Mouse (Mus musculus): Measurements from ENCODE around the gene Rgs16.
A peak's percentile ranks its signal among the peaks of the same experiment; 100 is the strongest.

Gene Rgs16

DNA sequence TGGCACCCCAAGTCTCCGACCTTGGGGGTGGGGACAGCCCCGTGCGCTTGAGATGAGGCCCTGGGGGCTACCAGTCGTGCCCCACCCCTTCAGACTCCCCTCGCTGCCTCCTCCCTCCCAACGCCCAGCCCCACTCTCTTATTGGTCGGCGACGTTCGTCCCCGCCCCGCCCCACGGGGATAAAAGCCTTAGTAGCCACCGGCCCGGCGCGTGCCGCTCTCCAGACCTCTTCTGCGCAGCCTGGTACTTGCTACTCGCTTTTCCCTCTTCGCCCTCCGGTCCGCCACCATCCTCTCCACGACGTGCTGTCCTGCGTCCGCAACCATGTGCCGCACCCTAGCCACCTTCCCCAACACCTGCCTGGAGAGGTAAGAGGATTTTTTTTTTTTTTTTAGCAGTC, at the start of gene Rgs16:
TSS of gene Rgs16 (plus strand) at position 205 of the 400 bp plus-strand sequence.
- DNase-seq (ENCODE audit: low spot score), result peak; percentile 48

DNA sequence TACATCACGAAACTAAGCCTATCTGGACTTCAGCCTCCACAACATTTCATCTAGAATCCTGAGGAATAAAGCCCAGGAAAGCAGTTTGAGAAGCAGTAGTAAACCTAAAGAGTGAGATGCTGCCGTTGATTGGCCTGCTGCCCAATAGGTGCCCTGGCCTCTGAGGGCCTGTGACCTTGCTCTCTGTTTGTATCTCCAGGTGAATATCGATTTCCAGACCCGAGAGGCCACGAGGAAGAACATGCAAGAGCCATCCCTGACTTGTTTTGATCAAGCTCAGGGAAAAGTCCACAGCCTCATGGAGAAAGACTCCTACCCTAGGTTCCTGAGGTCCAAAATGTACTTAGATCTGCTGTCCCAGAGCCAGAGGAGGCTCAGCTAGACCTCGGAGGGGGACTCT, 47.6 kb upstream of the Rgs16 start:
- DNase-seq (ENCODE audit: low spot score), result no peak

DNA sequence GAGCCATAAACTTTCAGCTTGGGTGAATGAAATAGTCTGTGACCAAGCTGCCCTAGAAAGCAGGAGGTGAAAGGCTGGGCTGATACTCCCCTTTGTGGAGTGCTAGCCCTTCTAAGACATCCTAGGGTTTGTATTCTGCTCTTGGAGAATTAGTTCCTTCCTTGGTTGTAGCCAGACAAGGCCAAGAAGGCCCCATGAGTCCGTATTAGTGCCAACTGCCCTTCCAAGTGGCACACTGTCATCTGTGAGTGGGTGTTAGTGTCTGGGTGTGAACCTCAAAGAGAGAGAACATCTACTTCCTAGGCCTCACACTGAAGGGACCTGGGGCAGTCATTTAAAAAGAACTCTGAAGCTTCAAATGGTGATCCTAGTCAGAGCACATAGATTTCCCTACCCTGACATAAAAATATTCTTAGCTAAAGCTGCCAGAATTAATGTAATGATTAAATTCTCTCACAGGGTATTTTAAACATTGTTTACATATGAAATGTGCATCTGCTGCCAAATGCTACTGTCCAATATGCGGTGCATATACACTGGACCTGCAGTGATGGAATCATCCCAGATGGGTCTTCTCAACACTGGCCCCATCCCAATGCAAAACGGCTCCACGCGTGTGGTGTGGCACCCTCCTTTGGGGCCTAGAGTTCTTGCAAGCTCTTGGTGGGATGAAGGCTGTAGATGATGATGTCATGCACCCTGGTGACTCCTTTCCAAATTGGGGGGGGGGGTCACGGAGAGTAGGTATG, 45.6 kb upstream of the Rgs16 start:
- DNase-seq (ENCODE audit: low spot score), result no peak

DNA sequence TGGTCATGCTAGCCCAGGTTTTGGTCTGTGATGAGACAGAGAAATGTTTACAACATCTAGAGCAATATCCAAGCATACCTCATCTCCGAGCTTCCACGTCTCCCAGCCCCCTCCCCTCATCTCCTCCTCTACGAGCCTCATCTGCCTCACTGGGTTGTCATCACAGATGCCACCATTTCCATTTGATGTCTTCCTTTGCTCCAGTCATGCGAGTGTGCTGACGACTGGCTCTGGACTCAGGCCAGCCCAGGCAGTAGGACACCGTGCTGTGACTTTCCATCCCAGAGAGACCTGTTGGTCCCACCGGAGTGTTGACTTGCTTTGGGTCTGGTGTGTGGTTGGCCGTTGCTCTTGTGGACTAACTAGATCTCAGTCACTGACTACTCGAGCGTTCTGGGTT, 44.8 kb upstream of the Rgs16 start:
- no peak for DNase-seq (ENCODE audit: low spot score)

DNA sequence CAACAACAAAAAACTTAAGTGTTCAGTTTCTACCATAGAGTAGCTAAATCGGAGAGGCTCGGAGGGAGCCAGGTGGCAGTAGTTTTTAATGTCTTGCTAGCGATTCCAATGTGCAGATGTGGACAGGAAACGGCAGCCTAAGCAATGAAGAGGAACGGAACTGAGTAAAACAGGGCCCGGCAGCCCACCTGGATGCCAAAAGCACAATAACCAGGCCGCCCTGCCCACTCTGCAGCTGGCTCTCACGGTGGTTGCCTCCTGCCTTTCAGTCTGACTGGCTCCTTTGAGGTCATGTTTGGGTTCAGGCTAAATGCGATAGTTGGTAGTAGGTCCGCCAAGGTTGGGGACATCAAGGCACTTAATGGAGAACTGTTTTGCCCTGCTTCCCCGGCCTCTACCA, 44.1 kb upstream of the Rgs16 start:
- no peak for DNase-seq (ENCODE audit: low spot score)

DNA sequence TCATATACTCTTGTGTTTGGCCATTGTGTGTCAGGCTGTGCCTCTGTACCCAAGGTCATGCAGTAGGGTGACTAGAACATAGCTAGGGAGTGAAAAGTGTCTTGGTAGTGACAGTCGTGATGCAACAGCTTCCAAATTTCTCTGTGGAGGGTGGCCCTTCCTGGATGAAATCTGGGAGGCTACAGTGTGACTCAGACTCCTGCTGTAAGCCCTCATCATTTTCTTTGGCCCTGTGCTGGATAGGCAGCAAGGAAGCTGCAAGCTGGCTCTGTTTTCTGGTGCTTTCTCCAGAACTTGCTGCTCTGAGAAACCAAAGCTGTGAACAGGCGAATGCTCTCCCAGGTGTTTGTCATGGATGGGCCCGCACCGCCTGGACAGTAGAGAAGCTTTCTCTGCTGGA, 43.6 kb upstream of the Rgs16 start:
- DNase-seq (ENCODE audit: low spot score), result no peak

DNA sequence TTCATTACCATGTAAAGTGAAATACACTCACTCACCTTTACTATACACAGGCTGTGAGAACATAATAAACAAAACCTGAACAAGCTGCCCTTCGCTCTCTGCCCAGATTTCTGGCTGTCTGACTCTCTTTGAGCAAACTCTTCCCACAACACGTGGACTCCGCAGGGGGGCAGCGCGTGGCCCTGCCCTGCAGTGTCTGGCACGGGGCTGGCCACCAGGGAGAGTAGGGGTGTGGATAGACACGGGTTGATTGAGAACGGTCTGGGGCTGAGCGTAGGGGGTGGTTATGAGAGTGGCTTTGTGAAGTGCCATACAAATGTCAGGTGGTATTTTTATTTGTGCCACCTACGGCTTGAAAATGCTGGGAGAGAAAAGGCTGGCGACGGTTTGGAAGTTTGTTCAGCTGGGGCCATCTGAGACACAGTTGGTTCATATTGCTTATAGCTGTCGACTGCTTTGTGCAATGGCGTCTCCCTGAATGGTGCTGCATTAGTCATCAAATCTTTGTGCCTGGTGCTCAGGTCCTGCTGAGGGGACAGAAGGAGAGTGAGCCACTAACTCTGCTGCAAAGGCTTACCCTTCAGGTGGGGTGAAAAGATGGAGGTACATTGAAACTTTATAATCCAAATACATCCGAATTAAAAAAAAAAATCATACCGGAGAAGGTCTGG, 42.4 kb upstream of the Rgs16 start:
- no peak for DNase-seq (ENCODE audit: low spot score)

DNA sequence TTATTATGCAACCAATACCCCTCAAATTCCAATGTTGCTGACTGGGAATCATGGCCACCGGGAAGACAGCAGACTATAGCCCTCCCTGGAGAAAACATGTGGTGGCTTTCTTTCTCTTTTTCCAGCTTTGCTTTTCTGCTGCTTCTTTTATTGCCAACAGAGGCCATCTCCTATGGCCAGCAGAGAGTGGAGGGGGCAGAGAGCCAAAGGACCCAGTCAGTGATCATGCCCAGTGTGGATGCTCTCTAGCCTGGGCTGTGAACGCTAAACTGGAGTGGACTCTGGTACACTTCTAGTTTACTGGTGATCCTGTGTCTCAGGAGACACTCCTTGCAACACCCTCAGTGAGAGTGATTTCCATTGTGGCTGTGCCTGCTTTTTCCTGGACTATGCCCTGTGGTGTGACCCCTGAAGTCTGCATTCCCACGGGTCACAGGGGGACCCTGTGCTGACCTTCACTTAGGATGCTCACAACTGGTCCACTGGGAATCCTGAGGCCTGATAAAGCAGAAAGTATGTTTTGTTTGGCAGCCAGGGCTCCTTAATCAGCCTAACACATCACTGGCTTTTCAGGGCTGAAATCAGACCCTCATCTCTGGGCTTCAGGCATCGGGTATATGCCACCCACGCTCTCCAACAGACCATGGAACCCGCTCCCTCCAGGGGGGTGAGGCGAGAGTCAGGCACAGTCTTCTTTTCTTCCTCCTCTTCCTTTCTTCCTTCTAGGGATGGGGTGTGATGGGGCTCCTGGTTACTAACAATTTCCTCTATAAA, 41.7 kb upstream of the Rgs16 start:
- no peak for DNase-seq (ENCODE audit: low spot score)

DNA sequence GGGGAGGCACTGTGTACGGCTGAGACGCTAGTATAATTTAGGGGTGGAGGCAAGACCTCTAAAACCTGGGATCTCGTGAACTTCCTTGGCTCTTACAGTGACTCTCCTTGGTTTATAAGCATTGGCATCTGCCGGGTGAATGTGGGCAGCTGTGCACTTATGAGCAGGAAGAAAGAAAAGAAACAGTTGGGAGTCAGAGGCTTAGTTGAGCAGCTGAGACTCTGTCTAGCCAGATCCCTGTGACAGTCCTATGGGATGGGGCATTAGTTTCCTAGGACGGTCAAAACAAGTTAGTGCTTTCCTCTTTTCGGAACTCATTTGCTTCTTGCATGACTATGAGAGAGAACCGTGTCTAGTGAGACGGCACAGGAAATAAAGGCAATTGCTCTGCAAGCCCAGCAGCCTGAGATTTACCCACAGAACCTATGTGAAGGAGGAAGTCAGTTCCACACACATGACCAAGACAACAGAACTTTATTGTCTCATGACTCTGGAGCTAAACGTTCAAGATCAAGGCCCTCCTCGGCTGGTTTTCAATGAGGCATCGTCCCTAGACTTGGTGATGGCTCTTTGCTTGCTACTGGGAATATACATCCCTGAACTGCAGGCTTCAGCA, 39.6 kb upstream of the Rgs16 start:
- no peak for DNase-seq (ENCODE audit: low spot score)

DNA sequence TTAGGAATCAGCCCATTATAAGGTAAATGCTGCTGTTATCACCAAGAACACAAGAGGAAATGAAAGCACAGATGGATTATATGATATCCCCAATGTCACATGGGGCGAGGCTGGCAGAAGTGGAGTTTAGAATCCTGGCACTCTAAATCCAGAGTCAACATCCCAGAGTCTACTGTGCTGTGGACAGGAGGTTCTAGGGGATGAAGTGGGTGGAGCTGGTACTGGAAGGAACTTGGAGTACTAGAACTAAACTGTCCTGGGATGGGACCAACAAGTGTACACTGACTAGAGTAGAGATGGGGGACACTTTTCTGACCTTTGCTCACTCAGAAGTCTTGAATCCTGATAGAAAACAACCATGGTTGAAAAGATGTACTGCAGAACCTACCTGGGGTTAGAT, 38.7 kb upstream of the Rgs16 start:
- DNase-seq (ENCODE audit: low spot score), result no peak

DNA sequence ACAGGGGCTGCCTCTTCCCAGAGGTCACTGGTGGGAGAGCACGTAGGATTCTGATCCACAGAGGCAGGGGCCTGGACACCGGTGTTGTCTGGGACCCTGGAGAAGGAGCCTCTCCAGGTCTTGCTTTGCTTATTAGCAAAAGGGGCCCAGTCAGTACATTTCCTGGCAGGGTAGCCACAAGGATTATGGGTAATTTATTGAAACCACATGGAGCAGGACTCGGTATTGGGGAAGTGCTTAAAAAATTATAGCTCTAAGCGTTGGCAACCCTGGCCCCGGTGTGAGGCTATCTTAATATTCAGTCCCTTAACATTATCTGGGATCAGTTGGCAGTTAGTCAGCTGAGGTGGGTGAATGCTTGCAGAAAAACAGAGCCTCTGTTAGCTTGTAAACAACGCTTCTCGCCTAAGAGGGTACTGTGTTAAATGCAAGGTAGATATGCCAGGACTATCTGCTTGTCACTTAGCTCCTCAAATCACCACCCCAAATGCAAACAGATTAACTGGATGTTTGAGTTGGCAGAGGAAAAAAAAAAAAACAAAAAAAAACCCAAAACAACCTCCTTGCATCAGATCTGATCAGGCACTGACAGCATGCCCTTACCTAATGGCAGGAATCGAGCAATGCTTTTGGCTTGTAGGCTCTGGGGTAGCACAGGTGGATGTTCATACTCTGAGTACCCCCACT, 37.8 kb upstream of the Rgs16 start:
- DNase-seq (ENCODE audit: low spot score), result no peak

DNA sequence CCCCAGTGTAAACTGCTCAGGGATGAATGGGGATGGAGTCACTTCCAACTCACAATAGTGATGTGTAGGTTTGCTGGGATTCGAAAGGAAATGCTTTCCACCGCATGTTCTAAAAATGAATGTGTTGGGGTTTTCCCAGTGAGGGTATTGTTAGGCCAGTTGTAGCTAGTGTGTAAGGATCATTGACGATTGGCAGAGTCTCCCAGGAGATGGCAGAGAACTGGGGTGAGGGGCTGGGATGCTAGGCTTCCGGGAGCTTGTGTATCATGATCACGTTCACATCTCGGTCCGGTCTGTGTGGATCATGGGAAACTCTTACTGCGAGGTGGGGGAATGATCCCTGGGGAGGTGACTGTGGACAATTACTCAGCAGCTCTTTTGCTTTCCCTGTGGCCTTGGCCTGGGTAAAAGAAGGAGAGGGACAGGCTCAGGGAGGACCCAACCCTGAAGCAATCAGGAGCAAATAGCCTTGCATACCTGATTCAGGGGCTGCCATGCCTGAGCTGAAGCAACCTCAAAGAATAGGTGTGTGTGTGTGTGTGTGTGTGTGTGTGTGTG, 37.2 kb upstream of the Rgs16 start:
- no peak for DNase-seq (ENCODE audit: low spot score)

DNA sequence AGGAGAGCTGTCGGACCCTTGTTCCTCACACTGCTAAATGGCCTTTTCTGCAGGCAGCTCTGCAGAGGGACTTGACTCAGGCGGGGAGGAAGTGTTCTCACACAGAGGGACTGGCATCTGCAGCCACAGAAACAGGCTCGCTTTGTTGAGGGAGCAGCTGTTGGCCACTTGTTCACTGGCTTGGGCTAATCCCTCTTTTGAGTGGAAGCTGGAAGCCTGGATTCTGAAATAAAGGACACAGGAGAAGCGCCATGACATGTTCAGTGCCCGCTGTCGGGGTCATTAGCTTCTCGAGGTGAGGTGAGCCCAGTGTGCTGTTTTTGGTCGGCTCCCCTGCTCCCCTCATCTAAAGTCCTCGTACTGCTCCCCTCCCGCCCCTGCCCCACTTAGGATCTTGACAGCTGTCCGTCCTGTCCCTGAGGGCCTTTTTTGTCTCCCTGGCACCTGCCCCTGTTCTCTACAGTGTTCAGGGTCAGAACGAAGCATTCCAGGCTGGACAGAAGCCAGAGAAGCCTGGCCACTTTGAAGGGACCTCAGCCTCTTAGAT, 36.6 kb upstream of the Rgs16 start:
- DNase-seq (ENCODE audit: low spot score), result no peak

DNA sequence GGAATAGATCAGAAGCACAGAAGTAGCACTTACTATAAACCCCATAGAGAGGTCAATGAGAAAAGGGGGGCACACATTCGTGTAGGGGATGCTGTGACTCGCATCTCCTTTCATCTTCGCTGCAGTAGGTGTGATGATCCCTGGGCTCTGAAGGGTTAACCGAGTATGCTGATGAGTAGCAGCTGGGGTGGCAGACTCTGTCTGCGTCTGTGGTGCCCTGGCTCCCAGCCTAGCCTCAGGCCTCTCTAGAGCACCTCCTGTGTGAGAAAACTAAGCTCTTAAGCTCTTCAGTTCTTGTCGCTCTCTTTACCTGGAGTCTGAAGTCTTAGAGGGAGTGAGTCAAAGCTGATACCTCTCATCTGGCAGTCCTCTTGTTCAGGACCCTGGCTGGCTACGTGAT, 36.0 kb upstream of the Rgs16 start:
- DNase-seq (ENCODE audit: low spot score), result no peak

DNA sequence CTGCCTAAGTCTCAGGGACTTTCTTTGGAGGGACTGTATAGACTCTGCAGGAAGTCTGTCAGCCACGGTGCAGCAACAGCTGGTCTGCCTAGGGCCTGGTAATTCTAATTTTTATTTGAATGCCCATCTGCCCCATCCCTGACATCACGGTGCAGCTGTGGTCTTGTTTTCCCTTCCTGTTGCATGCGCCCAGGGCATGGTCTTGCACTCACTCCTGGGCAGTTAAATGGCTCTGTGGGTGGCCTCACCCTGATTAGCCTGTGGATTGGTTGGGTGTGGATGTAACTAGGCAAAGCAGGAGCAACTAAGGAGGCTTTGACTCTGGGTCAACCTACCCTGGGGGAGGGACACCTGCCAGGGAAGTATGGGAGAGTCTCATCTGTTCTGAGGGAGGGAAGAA, 35.2 kb upstream of the Rgs16 start:
- DNase-seq (ENCODE audit: low spot score), result no peak

DNA sequence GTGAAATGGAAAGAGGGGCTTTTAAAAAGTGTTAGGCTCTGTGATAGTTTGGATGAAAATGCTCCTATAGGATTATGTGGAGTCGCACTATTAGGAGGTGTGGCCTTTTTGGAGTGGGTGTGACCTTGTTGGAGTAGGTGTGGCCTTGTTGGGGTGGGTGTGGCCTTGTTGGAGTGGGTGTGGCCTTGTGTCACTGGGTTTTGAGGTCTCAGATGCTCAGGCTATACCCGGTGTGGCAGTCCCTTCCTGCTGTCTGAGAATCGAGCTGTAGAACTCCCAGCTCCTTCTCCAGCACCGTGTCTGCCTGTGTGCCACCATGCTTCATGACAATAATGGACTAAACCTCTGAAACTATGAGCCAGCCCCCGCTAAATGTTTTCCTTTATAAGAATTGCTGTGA, 31.5 kb upstream of the Rgs16 start:
- DNase-seq (ENCODE audit: low spot score), result no peak

DNA sequence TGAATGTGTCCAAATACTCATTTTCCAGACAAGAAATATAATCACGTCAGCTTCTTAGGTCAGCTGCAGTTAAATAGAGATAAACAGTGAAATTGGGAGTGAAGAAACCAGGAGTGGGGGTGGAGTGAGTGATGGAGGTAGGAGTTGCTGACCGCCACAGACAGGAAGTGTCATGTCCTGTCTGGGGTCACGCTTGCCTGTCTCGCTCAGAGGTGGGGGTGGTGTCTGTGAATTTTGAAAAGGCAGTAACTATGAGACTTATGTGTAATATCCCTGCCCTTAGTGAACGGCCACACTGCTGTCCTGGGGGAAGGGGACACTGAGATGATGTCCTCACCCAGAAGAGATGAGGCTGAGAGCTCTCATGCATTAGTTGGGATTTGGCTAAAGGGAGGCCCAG, 30.7 kb upstream of the Rgs16 start:
- DNase-seq (ENCODE audit: low spot score), result no peak

DNA sequence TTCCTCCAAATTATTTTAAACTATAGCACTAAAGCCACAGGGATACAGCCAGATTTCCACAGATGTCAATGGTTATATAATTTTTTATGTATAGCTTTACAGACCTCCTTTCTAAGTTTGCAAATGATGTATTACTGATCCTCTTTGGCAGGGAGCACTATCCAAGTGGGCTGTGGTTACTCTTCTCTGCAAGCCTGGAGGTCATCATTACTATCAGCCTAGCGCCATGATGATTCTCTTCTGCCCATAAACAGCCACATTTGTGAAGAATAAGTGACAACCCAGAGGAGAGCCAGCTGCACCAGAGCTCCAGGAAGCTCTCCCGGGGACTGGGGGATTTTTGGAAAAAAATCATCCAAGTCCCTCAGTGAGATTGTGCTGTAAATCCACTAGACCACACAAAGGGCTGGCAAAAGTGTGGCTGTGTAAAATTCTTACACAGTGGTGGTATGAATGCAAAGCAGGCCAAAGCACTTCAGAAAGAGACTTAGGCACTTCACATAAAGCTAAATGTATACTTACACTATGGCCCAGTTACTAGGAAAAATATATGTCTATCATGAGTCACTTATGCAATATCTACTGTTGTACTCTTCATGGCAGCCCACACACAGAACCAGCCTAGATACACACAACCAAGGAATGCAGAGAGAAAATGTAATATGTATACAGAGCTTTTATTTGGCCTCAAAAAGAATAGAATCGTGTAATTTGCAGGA, 28.4 kb upstream of the Rgs16 start:
- no peak for DNase-seq (ENCODE audit: low spot score)

DNA sequence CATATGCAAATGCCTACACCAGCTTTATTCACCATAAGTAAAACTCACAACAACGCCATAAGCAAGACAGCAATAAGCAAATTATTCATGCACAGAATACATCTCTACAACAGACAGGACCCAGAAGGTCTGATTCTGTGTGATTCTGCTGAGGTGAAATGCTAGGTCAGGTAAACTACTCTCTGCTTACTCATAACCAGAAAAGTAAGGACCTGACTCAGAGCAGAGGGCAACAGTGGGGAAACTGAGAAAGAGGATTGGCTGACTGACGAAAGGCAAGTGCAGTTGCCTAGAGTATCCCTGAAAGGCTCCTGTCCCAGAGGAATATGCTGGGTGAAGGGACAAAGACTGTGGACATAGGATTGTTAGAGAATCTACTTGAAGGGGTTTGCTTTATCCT, 27.5 kb upstream of the Rgs16 start:
- DNase-seq (ENCODE audit: low spot score), result no peak

DNA sequence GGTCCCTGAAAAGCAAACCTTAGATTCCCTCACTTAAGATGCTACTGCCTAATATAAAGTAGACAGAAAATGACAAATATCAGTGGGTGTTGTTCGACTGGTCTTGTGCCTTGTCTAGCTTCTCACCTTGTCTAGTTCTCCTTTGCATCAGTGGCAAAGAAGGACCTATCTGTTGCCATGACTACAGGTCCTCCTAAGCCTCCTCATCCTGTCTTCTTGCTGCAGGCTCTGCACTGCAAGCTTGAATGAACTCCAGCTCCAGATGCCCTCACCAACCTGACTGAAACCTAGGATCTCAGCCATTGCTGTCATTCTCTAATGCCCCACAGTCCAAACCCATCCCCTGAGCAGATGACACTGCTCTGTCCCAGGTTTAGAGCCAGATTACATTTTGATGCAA, 22.2 kb upstream of the Rgs16 start:
- no peak for DNase-seq (ENCODE audit: low spot score)

DNA sequence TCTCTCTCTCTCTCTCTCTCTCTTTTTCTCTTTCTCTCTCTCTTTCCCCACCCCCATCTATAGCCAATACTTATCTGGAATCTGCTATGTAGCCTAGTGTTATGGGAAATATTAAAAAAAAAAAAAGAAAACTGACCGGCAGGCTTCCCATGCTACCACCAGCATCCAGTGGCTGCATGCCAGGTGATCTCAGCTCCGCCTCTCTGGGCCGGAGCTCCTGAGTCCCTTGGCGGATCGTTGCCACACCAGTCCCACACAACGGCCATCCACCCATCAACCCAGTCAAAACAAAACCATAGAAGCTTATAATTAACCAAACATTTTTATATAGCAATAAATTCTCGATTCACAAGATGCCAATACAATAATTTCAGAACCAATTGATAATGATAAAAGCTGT, 19.2 kb upstream of the Rgs16 start:
- DNase-seq (ENCODE audit: low spot score), result no peak
